Comparison of ENCODE assay signal across 21 mouse cellular contexts in the genomic region with DNA sequence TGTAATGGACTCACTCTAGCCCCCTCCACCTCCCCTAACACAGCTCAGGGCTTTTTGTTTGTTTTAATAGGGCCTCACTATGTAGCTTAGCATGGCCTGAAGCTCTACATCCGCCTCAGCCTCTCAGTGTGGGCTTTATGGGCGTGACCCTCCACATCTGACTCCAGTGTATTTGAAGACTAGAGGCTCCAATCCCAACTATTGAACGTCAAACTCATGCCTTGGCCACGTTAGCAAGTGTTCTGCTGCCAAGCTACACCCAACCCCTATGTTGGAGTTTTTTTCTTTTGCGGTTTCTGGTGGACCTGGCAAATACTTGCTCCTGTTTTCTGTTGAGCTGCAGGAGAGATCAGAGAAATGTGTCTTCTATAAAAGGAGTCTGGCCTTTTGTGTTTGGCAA. TPM values are rescaled to one million over a fixed set of nuclear protein-coding genes. Genes with fewer than 3 reads are reported as not detected.
DNase-seq lines count a peak whose midpoint lies in the region; ATAC-seq and TF ChIP-seq lines count a peak whose summit lies in the region.
"Had no signal": no experiment of that assay in that cellular context is flagged by ENCODE, and none has a peak within 500 bp of the region (broad histone marks: within the 10 kb centered on the region; RNA-seq: fewer than 3 reads in every experiment).

No protein-coding gene starts in this region.

- peak; percentile 55 for DNase-seq in heart, adult 11 months
- peak; percentile 62 for DNase-seq in MN1 (ENCODE audit: low spot score)
- peak; percentile 70 for DNase-seq in induced T-regulatory cell, adult 2 months (ENCODE audit: low read depth)
- DNase-seq in stomach, postnatal 0 days (ENCODE audit: low spot score) = peak; percentile 52
- DNase-seq in thymus, postnatal 0 days (ENCODE audit: low spot score) = no peak
- no peak for DNase-seq in limb, embryonic 10.5 days (ENCODE audit: low spot score)
- DNase-seq: adrenal gland, adult 8-10 months; adrenal gland, postnatal 36 days; cerebellum, adult 2 months; cerebellum, postnatal 10 days; gastrocnemius, postnatal 36 days; heart, adult 18-20 months; heart, postnatal 14 days had no signal

- ATAC-seq in heart, embryonic 11.5 days (replicated peaks; ENCODE audit: insufficient number of reproducible peaks, low FRiP score, low TSS enrichment) = no peak
- peak; percentile 41; the same call in 1 of the 2 replicates for ATAC-seq in stomach, postnatal 0 days (ENCODE audit: low FRiP score, low TSS enrichment)
- ATAC-seq: forebrain, embryonic 15.5 days; hindbrain, postnatal 0 days; intestine, postnatal 0 days had no signal

- 69% methylated on average over 5 of the region's 5 CpGs for WGBS in heart, embryonic 11.5 days (ENCODE audit: insufficient replicate concordance)
- WGBS in stomach, postnatal 0 days = 51% methylated on average over 5 of the region's 5 CpGs
- WGBS in limb, embryonic 10.5 days = 79% methylated on average over 5 of the region's 5 CpGs

- H3K9me3 ChIP-seq in heart, embryonic 11.5 days (replicated peaks; ENCODE audit: control insufficient read depth, low read length) = no peaks in the 10 kb centered on the region
- no peaks in the 10 kb centered on the region for H3K9me3 ChIP-seq in stomach, postnatal 0 days (ENCODE audit: control insufficient read depth, low read length)
- H3K9me3 ChIP-seq in limb, embryonic 10.5 days (replicated peaks) = no peaks in the 10 kb centered on the region
- H3K9me3 ChIP-seq: embryonic facial prominence, embryonic 12.5 days; forebrain, embryonic 15.5 days; heart, embryonic 10.5 days; heart, embryonic 15.5 days; hindbrain, embryonic 13.5 days had no signal

- no peak for TF ChIP-seq CTCF in stomach, postnatal 0 days (IDR thresholded peaks at IDR 0.05; ENCODE audit: low read depth)

- H3K36me3 ChIP-seq in heart, embryonic 11.5 days (ENCODE audit: control insufficient read depth, insufficient read depth, low read length) = no peaks in the 10 kb centered on the region
- no peaks in the 10 kb centered on the region for H3K36me3 ChIP-seq in stomach, postnatal 0 days (ENCODE audit: control insufficient read depth, insufficient read depth, low read length)
- H3K36me3 ChIP-seq in limb, embryonic 10.5 days = no peaks in the 10 kb centered on the region
- H3K36me3 ChIP-seq: embryonic facial prominence, embryonic 12.5 days; forebrain, embryonic 15.5 days; heart, embryonic 10.5 days; heart, embryonic 15.5 days; hindbrain, embryonic 13.5 days had no signal

- H3K4me3 ChIP-seq in heart, embryonic 11.5 days (ENCODE audit: low read depth, low read length) = no peak overlapping the region
- H3K4me3 ChIP-seq in stomach, postnatal 0 days (ENCODE audit: low read depth, low read length) = no peak overlapping the region
- H3K4me3 ChIP-seq in limb, embryonic 10.5 days = no peak overlapping the region
- H3K4me3 ChIP-seq: embryonic facial prominence, embryonic 12.5 days; forebrain, embryonic 15.5 days; heart, embryonic 10.5 days; heart, embryonic 15.5 days; hindbrain, embryonic 13.5 days had no signal

- no peak overlapping the region for H3K4me2 ChIP-seq in heart, embryonic 11.5 days
- no peak overlapping the region for H3K4me2 ChIP-seq in stomach, postnatal 0 days (replicated peaks; ENCODE audit: low read depth)
- H3K4me2 ChIP-seq: embryonic facial prominence, embryonic 12.5 days; forebrain, embryonic 15.5 days; heart, embryonic 15.5 days; hindbrain, embryonic 13.5 days had no signal

- TF ChIP-seq EP300 in stomach, postnatal 0 days (optimal IDR thresholded peaks at IDR 0.05) = no peak

- H3K4me1 ChIP-seq in heart, embryonic 11.5 days (ENCODE audit: control insufficient read depth, insufficient read depth, low read length) = no peaks in the 10 kb centered on the region
- no peaks in the 10 kb centered on the region for H3K4me1 ChIP-seq in stomach, postnatal 0 days (replicated peaks; ENCODE audit: control insufficient read depth, insufficient read depth)
- H3K4me1 ChIP-seq in limb, embryonic 10.5 days = peaks cover 17% of the 10 kb centered on the region

- peaks cover 3% of the 10 kb centered on the region; the same call in 1 of the 2 replicates for H3K27me3 ChIP-seq in heart, embryonic 11.5 days (ENCODE audit: control insufficient read depth, insufficient read depth, low read length)
- no peaks in the 10 kb centered on the region for H3K27me3 ChIP-seq in stomach, postnatal 0 days (ENCODE audit: control insufficient read depth, insufficient read depth, low read length)
- 0 out of 2 replicates have a peak, but pooled peaks cover 4% of the 10 kb centered on the region for H3K27me3 ChIP-seq in limb, embryonic 10.5 days (ENCODE audit: low read depth, poor library complexity, severe bottlenecking)
- H3K27me3 ChIP-seq: embryonic facial prominence, embryonic 12.5 days; forebrain, embryonic 15.5 days had no signal

- no peak overlapping the region for H3K9ac ChIP-seq in heart, embryonic 11.5 days (ENCODE audit: low read depth, low read length)
- H3K9ac ChIP-seq in stomach, postnatal 0 days (ENCODE audit: low read length) = no peak overlapping the region
- H3K9ac ChIP-seq: embryonic facial prominence, embryonic 12.5 days; forebrain, embryonic 15.5 days; heart, embryonic 15.5 days; hindbrain, embryonic 13.5 days had no signal

- H3K27ac ChIP-seq in heart, embryonic 11.5 days (ENCODE audit: low read depth, low read length) = no peak overlapping the region
- H3K27ac ChIP-seq in stomach, postnatal 0 days (replicated peaks) = no peak overlapping the region
- no peak overlapping the region for H3K27ac ChIP-seq in limb, embryonic 10.5 days
- H3K27ac ChIP-seq: embryonic facial prominence, embryonic 12.5 days; forebrain, embryonic 15.5 days; heart, embryonic 10.5 days; heart, embryonic 15.5 days; hindbrain, embryonic 13.5 days; hindbrain, postnatal 0 days had no signal

RNA-seq across cellular contexts. Expression of a gene that starts 8.5 kb away (rescaled TPM):
- polyA plus RNA-seq in heart, embryonic 11.5 days (2014; fragmentation: Nextera tagmentation; extraction: Ambion mirVana) = 1.9 and 2.0 TPM in 2 replicates
- 2.2 TPM in 2 replicates for polyA plus RNA-seq in stomach, postnatal 0 days (2015; fragmentation: Nextera tagmentation; extraction: Ambion mirVana)
- 2.1 and 2.7 TPM in 2 replicates for polyA plus RNA-seq in thymus, postnatal 0 days (2015; fragmentation: Nextera tagmentation; extraction: Ambion mirVana)
- polyA plus RNA-seq in limb, embryonic 10.5 days (2016; fragmentation: Nextera tagmentation; extraction: Ambion mirVana) = 7.1 and 9.7 TPM in 2 replicates

RNA-seq across cellular contexts. Expression of a gene that starts 23.9 kb away (rescaled TPM):
- polyA plus RNA-seq in heart, embryonic 11.5 days (2014; fragmentation: Nextera tagmentation; extraction: Ambion mirVana) = 0.11 and 0.17 TPM in 2 replicates
- polyA plus RNA-seq in stomach, postnatal 0 days (2015; fragmentation: Nextera tagmentation; extraction: Ambion mirVana) = 9.5 and 11.0 TPM in 2 replicates
- polyA plus RNA-seq in thymus, postnatal 0 days (2015; fragmentation: Nextera tagmentation; extraction: Ambion mirVana) = 16.6 and 16.9 TPM in 2 replicates
- 0.11 and 0.26 TPM in 2 replicates for polyA plus RNA-seq in limb, embryonic 10.5 days (2016; fragmentation: Nextera tagmentation; extraction: Ambion mirVana)

Comparison
In these comparisons a context has a peak if more than half of its experiments do, and no peak if none do; other contexts are left out.
1. DNase-seq: peak in heart, adult 11 months (single experiment), MN1 (single experiment), induced T-regulatory cell, adult 2 months (single experiment) and stomach, postnatal 0 days (single experiment); none in thymus, postnatal 0 days (single experiment) and limb, embryonic 10.5 days (single experiment).